Mouse (Mus musculus) ES-CJ7 (cell line): Measurements from ENCODE around the gene Rps16.

ENCODE experiments used
- DNase-seq: peaks from one replicate; pipeline ENCODE4 v3.0.0; 2011; ENCODE audit warnings: low read depth, low spot score

Gene Rps16

GRCm38 (mm10) chr7:28347746-28348145 is 2.7 kb upstream of the Rps16 start:
- no peak for DNase-seq

- DNase-seq, result no peak
Measured at GRCm38 (mm10) chr7:28348601-28349000, 1.9 kb upstream of the Rps16 start.

- peak; percentile 60 for DNase-seq
Measured at GRCm38 (mm10) chr7:28351676-28352191, 1.3 kb downstream of the Rps16 start.

- DNase-seq, result no peak
Measured at GRCm38 (mm10) chr7:28353267-28353666, 2.8 kb downstream of the Rps16 start.

- DNase-seq, result peak; percentile 45
Measured at GRCm38 (mm10) chr7:28354113-28354581, 3.7 kb downstream of the Rps16 start.

GRCm38 (mm10) chr7:28354596-28354995 is 4.1 kb downstream of the Rps16 start:
- peak; percentile 51 for DNase-seq

GRCm38 (mm10) chr7:28355221-28355620 is 4.8 kb downstream of the Rps16 start:
- no peak for DNase-seq

GRCm38 (mm10) chr7:28356981-28357380 is 6.5 kb downstream of the Rps16 start:
- DNase-seq, result peak; percentile 55

- DNase-seq, result no peak
Measured at GRCm38 (mm10) chr7:28357984-28358383, 7.5 kb downstream of the Rps16 start.

- no peak for DNase-seq
Measured at GRCm38 (mm10) chr7:28358431-28358830, 8.0 kb downstream of the Rps16 start.

- no peak for DNase-seq
Measured at GRCm38 (mm10) chr7:28359854-28360253, 9.4 kb downstream of the Rps16 start.

- no peak for DNase-seq
Measured at GRCm38 (mm10) chr7:28360291-28360690, 9.8 kb downstream of the Rps16 start.

- peak; percentile 64 for DNase-seq
Measured at GRCm38 (mm10) chr7:28361647-28362341, 11.3 kb downstream of the Rps16 start.

GRCm38 (mm10) chr7:28362441-28363060 is 12.1 kb downstream of the Rps16 start:
- DNase-seq, result no peak

- no peak for DNase-seq
Measured at GRCm38 (mm10) chr7:28367663-28368275, 17.3 kb downstream of the Rps16 start.

- no peak for DNase-seq
Measured at GRCm38 (mm10) chr7:28368276-28368920, 17.9 kb downstream of the Rps16 start.

GRCm38 (mm10) chr7:28370051-28370450 is 19.6 kb downstream of the Rps16 start:
- no peak for DNase-seq

GRCm38 (mm10) chr7:28370977-28371513 is 20.6 kb downstream of the Rps16 start:
- no peak for DNase-seq

GRCm38 (mm10) chr7:28371514-28371989 is 21.1 kb downstream of the Rps16 start:
- DNase-seq, result no peak

GRCm38 (mm10) chr7:28372251-28373108 is 22.0 kb downstream of the Rps16 start, which contains the start of gene Plekhg2:
TSS of gene Plekhg2 (minus strand) at chr7:28372599.
- DNase-seq, result peak; percentile 99
